Mouse (Mus musculus): Measurements from ENCODE around the gene Yju2.
"Not testable (repeated sequence)": the region's sequence is repeated elsewhere in the genome, so short reads cannot be mapped to it uniquely, and the experiment has no call there.

Yju2 gene

DNA sequence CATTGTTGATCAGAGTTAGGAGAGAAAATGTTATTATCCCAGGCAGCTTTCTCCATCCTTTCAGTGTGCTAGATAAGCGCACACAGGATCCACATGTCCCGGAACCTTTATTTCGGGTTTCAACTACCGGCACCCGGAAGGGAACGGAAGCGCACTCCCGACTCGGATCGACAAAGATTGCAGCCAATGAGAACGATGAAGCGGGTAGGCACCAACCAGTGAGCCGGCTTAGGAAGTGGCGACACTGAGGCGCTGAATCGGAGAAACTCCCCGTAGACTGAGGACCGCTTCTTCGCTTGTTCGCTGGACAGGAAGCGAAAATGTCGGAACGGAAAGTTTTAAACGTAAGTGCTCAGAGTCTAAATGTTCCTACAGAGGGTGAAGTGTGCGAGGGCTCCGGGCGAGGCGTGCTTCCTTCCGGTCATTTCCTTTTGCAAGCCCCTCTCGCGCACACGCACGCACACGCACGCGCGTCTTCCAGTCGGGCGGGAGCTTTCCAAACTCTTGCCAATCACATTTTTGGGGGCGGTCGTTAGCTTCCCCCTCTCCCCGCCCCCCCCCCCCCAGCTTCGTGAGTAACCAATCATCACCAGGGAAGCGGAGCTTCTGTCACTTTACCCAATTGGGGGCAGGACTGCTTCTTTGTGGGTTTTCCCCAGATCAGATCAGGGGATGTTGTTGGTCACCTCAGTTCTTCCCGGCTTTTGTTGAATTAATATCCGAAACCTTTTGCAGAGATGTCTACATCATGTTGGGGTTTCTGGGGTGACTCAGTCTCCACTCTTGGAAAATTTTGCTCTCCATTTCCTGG lies at the start of gene Yju2:
TSS of gene Yju2 (plus strand) at position 182 of the 811 bp plus-strand sequence.
- peak; percentile 98 for DNase-seq (ENCODE audit: low read depth)

DNA sequence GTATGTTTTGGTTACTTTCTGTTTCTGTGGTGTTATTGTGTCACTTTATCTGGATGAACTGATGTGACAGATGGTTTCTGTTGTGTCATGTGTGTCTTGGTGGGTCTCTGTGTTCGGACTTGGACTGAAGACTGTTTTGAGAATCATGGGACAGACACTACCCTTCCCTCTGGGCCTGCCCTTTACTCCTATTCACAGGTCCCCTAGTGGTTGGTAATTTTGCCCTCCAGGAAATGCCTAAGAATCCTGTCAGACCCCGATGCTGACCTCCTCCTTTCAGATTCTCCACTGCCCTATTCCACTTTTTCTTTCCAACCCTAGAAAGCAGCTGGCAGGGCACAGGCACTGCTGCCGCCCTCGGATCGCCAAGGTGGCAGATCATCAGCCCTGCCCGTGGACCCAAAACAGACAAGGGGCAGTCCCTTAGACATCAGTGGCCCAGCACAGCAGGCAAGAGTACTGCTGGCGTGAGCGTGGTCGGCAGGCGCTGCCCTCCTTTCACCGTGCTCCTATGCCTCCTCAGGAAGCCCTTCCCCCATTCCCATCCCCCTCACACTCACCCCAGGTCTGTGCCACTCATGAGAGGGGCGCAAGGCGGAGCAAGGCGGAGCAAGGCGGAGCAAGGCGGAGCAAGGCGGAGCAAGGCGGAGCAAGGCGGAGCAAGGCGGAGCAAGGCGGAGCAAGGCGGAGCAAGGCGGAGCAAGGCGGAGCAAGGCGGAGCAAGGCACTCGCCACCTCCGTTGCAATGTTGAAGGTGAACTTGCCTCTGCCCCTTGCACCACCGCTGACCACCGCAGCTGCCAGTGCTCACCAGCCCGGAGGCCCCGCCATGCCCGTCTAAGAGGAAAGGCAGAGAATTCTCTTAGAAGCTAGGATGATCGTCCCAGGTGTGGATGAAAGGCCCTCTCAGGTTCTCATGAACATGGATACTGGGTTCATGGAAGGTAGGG lies 27.1 kb upstream of the Yju2 start:
- DNase-seq (ENCODE audit: low read depth): no peak

DNA sequence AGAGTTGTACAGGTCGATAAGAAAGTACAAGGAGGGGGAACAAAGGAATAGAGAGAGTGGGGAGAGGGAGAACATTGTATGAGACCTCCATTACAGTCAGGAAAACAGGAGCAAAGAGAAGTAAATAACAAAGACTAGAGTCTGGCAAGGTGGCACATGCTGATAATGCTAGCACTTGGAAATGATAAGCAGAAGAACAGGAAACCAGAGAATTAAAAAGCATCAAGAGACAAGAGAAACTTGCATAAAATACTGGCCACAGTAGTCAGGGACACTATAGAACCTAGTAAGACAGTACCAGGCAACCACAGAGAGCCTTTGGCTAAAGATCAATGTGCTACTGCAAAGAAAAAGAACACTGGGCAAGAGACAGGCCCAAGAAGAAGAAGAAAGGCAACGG lies 26.3 kb upstream of the Yju2 start:
- peak; percentile 74 for DNase-seq (ENCODE audit: low read depth)

DNA sequence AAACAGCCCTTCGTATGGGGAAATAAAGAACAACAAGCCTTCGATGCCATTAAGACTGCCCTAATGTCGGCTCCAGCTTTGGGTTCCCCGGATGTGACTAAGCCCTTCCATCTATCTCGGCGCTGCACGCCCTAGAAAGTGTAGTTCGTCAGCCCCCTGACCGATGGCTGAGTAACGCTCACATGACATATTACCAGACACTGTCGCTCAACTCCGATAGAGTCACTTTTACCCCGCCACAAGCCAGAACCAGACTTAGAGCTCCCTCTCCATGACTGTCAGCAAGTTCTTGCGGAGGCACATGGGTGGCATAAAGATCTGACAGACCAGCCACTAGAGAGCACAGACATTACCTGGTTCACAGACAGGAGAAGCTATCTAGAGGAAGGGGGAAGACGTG lies 25.7 kb upstream of the Yju2 start:
- no peak for DNase-seq (ENCODE audit: low read depth)

DNA sequence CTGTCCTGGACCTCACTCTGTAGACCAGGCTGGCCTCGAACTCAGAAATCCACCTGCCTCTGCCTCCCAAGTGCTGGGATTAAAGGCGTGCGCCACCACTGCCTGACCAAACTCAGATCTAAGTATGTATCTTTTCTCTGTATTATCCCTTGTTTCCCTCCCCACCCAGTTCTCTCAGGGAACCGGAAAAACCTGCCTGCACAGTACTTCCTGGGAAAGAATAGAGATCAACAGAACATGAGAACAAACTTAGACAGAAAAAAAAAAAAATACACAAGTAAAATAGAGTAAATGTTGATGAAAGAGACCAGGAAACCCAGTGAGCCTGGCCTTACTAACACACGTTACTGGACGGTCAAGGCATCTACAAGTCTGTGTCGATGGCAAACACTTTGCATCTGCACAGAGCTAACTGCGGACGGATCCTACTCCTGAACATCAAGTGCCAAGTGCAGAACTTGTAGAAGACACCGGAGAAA lies 14.5 kb upstream of the Yju2 start:
- not testable (repeated sequence) for DNase-seq (ENCODE audit: low read depth)

DNA sequence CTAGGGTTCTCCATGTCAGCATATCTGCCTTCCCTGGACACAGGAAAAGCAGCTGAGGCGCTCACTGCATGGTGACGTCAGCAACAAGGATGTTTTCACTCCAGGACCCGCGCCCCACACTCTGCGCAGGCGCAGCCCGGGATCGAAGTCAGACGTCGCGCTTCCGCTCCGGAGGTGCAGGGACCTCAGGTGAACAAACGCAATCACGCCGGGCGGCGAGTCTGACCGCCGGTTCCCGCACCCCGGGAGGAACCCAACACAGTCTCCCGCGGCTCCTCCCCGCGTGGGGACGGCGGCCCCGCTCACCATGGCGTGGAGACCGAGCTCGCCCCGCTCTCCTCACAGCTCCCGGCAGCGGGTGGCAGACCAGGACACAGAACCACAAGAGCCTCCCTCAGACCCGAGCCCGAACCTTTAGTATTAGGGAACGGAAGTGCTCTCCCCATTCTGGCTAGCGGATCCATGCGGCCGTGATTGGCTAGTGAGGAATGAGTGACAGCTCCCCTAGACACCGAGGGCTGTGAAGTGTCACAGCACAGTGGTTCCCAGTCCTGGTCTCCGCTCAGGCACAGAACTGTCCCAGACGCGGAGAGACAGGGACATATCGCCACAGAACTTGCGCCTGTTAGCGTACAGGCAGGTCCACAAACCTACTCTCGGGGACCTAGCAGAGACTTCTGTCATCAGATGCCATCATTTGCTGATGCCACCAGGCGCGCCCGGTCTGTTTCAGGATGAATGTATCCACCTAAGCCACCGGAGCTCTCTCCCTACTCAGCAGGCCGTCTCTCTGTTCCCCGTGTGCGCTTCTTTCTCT lies 13.8 kb upstream of the Yju2 start:
- peak; percentile 65 for DNase-seq (ENCODE audit: low read depth)

DNA sequence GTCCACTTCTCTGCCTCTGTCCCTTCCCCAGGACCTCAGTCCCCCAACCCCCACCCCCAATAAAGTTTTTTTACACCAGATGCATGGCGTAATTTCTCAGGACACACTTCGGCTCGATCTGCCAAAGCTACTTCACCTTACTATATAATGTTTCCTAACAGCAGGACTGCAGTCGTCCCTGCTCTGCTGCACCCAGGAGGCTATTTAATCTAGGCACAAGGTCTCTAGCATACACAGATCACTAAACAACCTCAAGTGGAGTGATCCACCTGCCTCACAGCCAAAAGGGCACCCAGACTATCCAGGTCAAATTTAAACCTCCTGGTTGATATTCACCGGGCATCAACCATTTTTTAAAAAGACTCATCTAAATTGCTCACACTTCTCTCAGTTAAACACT lies 13.2 kb upstream of the Yju2 start:
- DNase-seq (ENCODE audit: low read depth): no peak

DNA sequence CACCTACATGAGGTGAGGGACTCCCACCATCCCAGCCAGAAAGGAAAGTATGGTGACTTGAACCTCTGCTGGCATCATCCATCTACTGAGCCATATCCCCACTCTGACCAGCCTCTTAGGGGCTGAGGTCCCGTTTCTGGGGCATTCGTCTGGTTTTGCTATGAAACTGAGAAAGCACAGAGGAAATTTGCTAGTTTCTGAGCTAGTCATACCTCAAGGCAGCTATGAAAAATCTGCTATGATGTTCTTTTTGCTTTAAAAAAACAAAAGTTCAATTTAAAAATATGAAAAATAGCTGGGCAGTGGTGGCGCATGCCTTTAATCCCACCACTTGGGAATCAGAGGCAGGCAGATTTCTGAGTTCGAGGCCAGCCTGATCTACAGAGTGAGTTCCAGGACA lies 10.3 kb upstream of the Yju2 start:
- no peak for DNase-seq (ENCODE audit: low read depth)

DNA sequence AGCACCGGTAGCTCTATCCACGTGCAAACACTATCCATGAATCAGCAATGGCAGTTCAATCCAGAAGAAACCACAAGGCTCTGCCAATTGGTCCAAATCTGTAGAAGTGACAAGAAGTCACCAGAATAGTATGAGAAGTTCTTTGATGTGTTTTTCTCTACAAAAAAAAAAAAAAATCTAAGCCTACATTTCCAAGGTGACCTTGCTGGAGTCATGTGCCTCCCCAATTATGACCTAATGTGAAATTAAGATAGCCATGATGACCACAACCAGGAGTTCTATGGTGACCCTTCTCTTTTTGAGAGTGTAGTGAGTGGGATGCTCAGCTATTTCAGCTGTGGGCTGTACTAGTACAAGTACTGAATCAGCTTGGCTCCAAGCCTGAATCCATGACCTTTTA lies 9.5 kb upstream of the Yju2 start, which contains the start of gene Zfp119b:
TSS of gene Zfp119b (minus strand) at position 101 of the 400 bp plus-strand sequence.
- DNase-seq (ENCODE audit: low read depth): no peak

DNA sequence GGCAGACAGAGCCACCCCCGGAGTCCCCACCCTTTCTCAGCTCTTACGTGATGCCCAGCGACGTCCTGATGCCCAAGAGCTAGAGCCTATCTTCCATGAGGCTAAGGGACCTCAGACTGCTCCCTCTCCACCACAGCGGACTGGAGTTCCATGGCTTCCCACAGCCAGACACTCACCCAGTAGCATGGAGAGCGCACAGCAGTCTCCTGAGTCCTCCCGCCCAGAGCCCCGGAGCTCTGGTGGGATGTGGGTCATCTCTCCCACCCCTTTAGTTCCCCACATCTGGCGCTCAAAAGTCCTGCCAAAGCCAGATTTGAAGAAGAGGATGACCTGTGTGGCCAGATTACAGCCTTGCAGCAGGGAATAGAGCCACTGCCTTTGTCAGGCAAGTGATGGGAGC lies 8.3 kb upstream of the Yju2 start:
- DNase-seq (ENCODE audit: low read depth): no peak

DNA sequence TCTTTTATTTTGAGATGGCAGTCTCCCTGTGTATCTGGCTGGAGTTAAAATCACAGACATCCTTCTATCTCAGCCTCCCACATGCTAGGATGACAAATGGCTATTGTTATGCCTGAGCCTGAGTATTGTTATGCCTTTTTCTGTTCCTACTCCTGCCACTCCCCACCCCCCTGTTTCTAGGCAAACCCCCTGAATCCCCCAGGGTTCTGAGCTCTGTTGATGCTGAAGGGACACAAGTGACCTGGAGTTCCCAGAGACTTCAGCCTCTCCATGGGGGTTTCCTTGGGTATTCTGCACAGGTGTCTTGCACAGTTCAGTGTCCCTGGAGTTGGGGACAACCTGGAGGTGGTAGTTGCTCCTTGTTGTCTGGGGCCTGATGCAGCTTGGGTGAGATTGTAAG lies 6.9 kb upstream of the Yju2 start:
- no peak for DNase-seq (ENCODE audit: low read depth)

DNA sequence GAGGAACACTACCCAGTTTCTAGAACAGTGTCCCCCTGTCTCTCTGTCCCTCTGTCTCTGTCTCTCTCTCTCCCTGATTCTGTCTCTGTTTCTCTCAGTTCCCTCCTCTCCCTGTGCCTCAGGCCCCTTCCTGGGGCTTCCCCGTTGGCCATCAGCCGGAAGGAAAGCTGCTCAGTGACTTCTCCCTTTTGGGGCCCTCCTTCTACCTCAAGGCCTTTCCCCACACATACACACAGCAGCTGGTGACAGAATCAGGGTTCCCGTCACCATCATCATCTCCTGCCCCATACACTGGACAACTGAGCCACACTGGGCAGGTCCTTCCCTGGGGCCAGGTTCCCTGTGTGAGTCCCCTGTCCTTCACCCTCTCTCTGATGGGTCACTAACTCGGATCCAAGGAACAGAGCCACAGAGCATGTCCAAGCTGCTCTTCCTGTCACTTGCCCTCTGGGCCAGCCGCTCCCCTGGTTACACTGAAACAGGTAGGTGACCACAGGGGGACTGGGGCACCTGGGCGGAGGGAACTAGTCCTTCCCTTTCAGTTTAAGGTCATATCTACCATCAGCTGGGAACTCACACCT lies 6.4 kb upstream of the Yju2 start, which contains the start of gene Ebi3:
TSS of gene Ebi3 (plus strand) at position 194 of the 581 bp plus-strand sequence.
- DNase-seq (ENCODE audit: low read depth): no peak

DNA sequence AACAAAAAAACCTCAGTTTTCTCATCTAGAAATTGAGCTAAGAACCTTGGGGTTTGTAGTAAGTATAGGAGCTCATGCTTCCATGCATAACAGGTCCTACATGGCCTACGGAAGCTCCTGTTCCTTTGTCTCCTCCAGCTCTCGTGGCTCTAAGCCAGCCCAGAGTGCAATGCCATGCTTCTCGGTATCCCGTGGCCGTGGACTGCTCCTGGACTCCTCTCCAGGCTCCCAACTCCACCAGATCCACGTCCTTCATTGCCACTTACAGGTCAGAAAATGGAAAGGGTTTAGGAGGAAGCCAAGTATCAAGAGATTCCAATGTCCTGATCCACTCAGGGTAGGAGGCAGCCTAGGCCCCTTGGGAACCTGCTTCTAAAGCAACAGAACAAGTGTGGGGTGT lies 5.1 kb upstream of the Yju2 start:
- no peak for DNase-seq (ENCODE audit: low read depth)

DNA sequence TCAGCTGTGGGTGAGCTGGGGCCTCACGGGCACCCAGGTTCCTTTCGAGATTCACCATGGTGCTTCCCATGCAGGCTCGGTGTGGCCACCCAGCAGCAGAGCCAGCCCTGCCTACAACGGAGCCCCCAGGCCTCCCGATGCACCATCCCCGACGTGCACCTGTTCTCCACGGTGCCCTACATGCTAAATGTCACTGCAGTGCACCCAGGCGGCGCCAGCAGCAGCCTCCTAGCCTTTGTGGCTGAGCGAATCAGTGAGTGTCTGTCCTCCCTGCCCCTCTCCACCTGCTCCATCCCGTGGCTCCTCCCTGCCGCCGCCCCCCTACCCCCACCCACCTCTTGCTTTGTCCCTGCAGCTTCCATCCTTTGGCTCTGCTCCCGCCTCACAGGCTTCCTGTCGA lies 4.7 kb upstream of the Yju2 start:
- no peak for DNase-seq (ENCODE audit: low read depth)

DNA sequence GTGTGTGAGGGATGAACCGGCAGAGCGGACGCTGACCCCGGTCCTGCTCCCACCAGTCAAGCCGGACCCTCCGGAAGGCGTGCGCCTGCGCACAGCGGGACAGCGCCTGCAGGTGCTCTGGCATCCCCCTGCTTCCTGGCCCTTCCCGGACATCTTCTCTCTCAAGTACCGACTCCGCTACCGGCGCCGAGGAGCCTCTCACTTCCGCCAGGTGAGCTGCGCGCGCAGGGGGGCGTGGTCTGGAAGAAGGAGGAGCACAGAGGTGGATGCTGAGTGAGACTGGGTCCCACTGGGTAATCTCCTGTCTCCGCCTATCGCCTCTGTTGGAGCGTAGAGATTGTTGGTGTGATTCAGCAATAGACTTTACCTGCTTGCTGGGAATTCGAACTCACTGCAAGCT lies 2.8 kb upstream of the Yju2 start:
- DNase-seq (ENCODE audit: low read depth): peak; percentile 70

DNA sequence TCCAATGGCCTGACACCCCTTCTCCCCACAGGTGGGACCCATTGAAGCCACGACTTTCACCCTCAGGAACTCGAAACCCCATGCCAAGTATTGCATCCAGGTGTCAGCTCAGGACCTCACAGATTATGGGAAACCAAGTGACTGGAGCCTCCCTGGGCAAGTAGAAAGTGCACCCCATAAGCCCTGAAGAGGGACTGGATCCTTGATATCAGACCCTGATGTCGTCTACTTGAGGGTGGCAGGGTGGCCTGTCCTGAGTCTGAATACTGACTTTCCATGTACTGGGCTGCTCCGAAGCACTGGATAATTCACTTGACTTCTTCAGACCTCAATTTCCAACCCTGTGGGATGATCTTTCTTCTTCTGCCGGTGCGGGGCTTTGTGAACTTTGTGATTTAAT lies 2.3 kb upstream of the Yju2 start:
- DNase-seq (ENCODE audit: low read depth): no peak

DNA sequence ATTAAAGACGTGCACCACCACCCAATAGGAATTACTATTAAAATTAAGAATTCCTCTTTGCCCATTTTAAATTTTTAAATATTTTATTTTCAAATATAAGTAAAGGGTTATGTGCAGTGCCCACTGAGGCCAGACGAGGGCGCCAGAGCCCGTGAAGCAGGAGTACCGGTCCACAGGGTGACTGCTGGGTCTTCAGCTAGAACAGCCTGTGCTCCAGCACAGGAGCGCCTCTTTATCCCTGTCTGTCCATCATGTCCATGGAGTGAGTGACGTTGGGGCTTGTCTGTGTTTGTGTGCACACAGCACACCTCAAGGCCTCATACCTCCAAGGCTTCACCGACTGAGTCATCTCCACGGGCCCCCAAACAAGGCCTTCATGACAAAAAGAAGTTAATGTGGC lies 1.7 kb upstream of the Yju2 start:
- peak; percentile 64 for DNase-seq (ENCODE audit: low read depth)

DNA sequence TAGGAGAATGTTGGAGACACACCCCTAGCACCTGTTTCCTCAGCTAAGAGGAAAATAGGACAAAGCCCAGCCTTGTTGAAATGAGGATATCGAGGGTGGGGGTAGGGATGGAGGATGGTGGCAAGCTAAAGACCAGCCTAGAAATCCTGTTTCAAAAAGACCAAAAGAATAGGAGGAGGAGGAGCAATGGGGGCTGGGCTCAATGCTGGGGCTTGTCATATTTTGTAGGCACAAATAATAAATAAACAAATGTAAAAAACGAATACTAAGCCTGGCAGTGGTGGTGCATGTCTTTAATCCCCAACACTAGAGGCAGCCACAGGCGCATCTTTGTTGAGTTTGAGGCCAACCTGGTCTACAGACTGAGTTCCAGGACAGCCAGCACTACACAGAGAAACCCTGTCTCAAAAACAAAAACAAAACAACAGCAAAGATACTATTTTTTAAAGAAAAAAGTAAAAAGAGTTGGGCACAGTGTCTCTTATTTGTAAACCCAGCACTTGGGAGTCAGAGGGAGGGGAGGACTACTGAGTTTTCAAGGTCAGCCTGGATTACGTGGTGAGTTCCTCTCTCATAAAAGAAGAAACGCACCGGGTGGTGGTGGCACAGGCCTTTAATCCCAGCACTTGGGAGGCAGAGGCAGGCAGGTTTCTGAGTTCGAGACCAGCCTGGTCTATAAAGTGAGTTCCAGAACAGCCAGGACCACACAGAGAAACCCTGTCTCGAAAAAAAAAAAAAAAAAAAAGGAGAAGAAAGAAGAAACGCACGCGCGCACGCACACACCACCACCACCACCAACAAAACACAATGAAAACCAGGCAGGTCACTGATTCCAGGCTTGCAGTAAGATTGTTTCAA lies 944 bp upstream of the Yju2 start:
- DNase-seq (ENCODE audit: low read depth): no peak

DNA sequence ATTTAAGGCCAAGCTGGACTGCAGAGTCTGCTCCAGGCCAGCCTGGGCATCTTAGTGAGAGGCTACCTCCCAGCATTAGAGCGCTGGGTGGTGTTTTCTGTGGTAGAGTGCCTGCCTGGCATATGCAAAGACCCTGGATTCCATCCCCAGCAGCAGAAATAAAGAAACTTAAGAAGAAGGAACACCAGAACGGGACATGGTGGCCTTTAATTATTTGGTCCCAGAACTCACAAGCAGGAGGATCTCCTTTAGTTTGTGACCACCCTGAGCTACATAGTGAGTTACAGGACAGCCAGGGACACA lies 364 bp upstream of the Yju2 start:
- no peak for DNase-seq (ENCODE audit: low read depth)

DNA sequence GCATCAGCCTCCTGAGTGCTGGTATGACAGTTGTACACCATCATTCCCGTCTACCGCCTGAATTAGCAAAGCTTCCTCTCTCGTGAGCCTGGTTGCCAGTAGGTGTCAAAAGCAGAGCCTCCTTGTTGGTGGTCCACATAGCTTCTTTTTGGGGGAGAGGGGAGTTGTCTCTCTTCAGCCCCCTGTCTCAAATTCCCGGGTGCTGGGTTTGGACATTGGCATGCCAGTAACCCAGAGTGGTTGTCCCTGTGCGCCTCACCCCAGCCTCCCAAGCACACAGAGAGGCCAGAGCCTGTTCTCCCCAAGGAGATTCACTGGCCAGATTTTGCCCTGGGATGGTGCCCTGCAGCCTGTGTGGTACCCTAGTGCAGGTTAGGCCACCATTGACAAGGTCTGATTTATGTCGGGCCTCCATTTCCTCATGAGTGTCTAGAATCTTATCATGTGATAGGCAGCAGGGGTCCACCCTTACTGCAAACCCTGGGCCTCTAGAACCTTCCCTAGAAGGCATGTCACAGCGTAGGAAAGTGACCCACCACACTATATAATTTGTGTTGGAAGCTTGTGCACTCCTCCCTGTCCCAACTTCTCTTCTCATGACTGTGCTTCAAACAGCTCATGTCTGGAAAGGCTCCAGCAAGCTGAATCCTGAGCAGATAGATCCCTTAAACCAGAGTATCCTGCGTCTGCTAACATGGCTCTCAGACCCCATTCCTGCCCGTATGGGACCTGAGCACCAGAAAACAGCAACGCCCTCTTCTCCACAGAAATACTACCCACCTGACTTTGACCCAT lies 1.2 kb downstream of the Yju2 start:
- DNase-seq (ENCODE audit: low read depth): no peak
